Mouse (Mus musculus) T-cell, adult 2 months (primary cell): ENCODE data around the gene Slc22a7.

ENCODE experiments used
- DNase-seq: peaks from one replicate; pipeline ENCODE4 v3.0.0; 2022; ENCODE audit warnings: low spot score

Gene Slc22a7

DNA sequence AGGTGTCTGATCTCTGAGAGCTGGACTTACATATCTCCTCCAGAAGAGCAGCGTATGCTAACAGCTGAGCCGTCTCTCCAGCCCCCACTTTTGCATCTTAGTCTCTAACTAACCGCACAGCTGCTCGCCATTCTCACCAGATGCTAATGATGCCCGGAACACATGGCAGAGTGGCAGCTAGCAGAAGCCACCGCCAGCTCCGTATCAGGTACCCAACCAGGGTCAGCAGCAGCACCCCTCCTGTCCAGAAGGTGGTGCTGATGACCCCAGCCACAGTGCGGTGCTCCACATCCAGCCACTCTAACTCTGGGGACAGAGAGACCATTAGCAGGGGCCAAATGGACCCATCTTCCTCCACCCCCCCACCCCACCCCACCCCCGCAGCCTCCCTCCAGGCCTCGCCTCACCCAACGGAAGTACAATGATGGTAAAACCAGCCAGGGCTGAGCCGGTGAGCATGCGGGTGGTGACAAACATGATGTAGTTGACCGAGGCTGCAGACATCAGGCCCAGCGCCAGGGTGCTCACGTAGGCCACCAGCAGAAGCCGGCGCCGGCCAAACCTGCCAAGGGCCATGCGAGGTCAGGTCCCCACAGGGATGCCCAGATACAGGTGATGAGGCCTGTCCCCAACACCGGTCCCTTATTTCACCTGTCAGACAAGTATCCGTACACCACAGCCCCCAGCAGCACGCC is 1.4 kb downstream of the Slc22a7 start:
- no peak for DNase-seq

DNA sequence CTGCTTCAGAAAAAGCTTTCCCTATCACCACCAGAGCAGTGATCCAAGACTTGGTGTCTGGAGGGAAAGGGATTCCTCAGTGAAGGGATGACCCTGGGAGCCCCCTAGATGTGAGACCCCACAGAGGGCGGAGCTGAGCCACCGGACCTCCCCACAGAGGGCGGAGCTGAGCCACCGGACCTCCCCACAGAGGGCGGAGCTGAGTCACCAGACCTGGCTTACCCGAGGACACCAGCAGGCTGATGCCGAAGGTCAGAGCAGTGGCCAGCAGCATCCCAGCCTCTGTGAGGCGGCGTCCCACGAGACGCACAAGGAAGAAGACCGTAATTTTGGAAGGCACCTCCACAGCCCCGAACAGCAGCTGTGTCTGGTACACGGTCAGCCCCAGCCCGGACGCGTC is 4.6 kb downstream of the Slc22a7 start:
- no peak for DNase-seq

DNA sequence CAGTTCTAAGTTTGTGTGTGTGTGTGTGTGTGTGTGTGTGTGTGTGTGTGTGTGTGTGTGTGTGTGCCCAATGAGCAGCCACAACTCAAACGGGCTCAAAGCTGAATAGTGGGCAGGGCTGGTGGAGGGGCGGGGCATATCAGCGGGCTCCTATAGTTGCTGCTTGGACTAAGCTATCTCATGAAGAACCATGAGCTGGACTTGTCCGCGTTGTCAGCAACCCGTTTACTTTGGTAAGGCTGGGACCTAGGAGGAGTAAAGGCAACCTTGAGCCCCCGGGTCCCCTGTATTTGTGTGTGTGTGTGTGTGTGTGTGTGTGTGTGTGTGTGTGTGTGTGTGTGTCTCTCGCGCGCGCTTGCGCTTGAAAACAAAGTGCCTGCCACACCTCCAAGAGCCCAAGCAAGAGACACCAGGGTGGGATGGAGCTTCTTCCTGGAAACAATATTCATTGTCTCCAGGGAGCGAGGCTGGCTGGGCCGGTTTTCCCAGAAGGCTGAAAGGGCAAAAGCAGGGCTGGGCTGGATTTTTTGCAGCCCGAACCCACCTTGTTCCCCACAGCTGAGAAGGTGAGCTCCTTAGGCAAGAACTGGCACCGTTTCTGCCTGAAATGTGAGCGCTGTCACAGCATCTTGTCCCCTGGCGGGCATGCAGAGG is 9.4 kb downstream of the Slc22a7 start, which contains the start of gene Crip3:
Gene Crip3, plus strand, starts transcription at position 166 of the 654 bp plus-strand sequence.
- DNase-seq = no peak

DNA sequence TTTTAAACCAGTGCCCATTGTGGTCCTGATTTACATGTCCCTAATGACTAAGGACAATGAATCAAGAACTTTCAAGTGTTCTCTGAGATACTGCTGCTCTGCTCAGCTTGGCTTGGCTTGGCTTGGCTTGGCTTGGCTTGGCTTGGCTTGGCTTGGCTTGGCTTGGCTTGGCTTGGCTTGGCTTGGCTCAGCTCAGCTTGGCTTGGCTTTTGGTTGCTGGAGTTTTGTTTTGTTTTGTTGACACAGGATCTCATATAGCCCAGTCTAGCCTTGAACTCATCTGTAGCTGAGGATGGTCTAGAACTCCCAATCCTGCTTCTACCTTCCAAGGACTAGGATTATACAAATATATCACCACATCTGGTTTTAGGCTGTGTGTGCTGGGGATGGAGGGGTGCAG is 11.8 kb downstream of the Slc22a7 start:
- DNase-seq = no peak

DNA sequence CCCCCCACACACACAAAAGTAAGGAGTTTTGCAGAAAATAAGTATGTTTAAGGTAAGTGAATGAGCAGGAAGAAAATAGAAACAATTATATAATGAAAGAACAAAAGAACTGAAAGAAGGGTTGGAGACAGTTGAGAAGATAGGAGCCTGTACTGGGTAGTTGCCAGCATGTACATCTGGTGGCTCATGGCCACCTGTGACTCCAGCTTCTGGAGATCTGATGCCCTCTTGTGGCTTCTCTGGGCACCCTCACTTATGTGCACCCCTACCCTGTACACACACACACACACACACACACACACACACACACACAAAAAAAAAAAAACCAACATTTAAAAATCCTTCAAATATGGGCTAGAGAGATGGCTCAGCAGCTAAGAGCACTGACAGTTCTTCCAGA is 18.5 kb downstream of the Slc22a7 start:
- DNase-seq = no peak

DNA sequence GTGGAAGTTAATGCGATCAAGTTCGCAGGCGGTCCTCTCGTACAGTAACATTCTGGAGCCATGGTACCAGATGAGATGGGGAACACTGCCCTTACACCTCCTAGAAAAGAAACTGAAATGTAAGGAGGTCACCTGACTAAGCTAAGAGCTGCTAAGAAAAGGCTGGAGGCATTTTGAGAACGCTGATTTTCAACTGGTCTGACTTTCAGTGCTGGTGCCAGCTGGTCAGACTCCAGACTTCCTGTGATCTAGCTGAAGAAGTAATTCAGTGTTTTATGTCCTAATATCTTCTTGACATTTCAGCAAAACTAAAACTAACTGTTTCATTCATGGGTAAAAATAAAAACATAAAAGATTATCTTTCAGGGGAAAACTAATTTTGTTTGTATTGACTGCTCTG is 19.6 kb downstream of the Slc22a7 start:
- DNase-seq = no peak

DNA sequence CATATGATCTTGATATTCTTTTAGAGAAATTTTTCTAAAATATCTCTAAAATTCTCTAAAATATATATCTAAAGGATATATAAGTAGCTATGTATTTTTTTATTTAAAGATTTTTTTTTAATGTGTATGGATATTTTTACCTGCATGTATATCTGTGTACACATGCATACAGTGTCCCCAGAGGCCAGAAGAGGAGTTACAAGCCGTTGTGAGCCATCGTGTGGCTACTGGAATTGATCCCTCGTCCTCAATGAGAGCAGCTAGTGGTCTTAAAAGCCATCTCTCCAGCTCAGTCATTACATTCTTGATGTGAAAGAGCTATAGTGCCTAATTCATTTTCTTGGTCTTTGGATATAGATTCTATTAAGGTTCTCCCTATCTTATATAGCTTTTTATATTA is 29.8 kb downstream of the Slc22a7 start:
- DNase-seq = no peak

DNA sequence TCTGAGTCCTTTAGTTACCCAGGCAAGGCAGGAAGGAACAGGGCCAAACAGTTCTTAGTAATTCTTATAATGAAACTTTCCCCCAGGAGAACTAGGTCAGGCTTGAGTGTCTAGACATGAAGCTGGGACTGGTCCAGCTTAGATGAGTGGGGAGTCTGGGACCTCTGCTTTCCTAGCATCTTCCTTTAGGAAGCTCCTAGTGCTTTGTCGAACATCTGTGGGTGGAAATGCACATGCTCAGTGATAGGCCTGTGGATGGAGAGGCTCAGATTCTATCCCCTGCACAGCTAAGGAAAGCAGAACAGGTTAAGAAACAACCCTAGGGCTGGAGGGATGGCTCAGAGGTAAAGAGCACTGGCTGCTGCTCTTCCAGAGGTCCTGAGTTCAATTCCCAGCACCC is 43.6 kb downstream of the Slc22a7 start:
- DNase-seq = no peak

DNA sequence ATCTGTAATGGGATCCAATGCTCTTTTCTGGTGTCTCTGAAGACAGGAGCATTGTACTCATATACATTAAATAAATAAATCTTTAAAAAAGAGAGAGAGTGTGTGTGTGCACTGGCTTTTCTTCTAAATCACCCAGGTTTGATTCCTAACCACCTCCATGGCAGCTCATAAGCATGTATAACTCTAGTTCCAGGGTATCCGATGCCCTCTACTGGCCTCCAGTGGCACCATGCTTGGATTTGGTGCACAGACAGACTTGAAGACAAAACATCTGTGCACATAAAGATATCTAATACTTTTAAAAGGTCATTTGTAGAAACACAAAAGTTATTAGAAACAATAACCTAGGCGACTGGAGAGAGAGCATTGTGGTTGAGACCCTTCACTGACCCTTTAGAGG is 45.2 kb downstream of the Slc22a7 start:
- DNase-seq = peak; percentile 48

DNA sequence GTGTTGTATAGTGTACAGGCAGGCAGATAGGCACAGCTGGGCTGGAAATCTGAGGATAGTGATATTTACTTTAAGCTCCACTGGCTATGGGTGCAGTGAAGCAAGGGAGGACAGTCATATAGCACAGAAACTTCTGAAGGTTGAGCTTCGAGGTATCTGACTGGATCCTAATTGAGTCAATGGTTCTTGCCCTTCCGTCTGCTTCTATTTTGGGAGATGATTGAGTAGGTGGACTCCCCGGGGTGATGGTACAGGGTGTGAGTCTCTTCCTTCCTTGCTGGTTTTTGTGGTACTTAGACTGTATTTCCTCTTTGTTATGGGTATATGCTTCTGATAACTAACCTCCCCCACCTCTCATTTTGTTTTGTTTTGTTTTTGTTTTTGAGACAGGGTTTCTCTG is 50.1 kb downstream of the Slc22a7 start:
- DNase-seq = peak; percentile 23

DNA sequence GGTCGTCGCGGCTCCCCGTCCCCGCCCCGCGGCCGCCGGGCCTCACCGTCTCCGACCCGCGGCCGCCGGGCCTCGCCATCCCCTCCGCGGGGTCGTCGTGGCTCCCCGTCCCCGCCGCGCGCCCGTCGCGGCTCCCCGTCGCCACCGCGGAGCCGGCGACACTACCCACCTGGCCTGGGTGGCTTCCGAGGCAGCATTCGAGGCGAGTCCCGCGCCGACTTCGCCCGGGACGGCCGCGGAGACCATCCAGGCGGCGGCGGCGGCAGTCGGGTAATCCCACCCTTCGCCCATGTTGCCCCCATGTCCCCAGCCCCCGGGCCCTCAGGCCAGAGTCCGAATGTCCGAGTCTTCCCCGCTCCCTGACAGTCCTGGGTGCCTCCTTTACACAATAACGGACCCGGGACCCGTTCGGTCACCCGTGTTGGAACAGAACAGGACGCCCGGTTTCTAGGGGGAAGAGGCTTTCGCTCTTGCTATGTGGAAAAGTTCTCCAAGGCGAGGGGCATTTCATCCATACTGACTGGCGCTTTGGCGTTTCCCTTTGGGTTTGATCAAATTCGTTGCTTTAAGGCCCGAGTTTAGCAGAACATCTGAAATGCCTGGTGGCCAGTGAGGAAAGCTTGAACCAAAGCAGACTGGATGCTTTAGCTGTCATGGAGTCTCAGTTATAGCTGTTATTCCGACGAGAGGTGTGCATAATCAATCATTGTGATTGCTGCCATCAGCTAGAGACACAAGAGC is 54.0 kb downstream of the Slc22a7 start:
- DNase-seq = peak; percentile 18

DNA sequence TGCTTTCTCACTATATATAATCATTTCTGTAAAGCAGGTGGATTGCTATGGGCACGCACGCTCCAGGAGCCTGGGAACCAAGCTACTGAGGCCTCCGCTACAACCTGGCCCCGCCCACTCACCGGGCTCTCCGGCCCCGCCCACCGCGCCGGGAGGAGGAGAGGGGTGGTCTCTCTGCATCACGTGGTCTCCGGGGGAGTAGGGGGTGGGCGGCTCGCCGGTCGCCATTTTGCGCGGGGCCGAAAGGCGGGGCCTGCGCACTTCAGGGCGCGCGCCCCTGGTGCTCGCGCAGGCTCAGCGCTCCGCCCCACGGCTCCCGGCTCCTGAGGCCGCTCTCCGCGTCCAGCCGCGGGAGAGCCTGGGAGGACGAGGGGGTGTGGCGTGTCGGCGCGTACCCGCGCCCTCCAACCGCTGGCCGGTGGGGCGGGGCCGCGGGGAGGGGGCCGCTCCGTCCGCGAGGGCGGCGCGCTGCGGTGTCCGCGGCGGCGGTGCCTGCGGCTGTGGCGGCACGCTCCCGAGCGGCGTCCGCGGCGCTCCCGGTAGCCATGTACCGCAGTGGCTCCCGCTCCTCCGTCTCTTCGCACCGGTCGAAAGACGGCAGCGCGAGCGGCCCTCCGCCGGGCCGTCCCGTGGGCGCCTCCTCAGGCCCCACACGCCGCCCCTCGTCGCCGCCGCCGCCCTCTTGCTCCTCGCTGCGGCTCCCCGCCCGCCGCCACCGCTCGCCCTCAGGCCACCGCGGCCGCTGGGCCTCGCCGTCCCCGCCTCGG is 54.8 kb downstream of the Slc22a7 start, which contains the start of gene Zfp318:
Gene Zfp318, plus strand, starts transcription at position 438 of the 767 bp plus-strand sequence.
- peak; percentile 95 for DNase-seq
